ENCODE assay signal across 13 mouse cellular contexts in genomic region chr1:106132350-106132700, GRCm38 (mm10). TPM values are rescaled to one million over a fixed set of nuclear protein-coding genes. Genes with fewer than 3 reads are reported as not detected.
A peak's percentile ranks its signal among the peaks of the same experiment; 100 is the strongest.
DNase-seq lines count a peak whose midpoint lies in the region.
"Had no signal": no experiment of that assay in that cellular context is flagged by ENCODE, and none has a peak within 500 bp of the region (broad histone marks: within the 10 kb centered on the region; RNA-seq: fewer than 3 reads in every experiment).

No protein-coding gene starts in this region.

- H3K27me3 ChIP-seq in limb, embryonic 10.5 days (ENCODE audit: low read depth, poor library complexity, severe bottlenecking) = no peaks in the 10 kb centered on the region

- H3K36me3 ChIP-seq in limb, embryonic 10.5 days = no peaks in the 10 kb centered on the region
- H3K36me3 ChIP-seq: G1E had no signal

- no peak overlapping the region for H3K4me3 ChIP-seq in limb, embryonic 10.5 days

- WGBS in limb, embryonic 10.5 days = 62% methylated on average over 4 of the region's 4 CpGs

- peaks cover 8% of the 10 kb centered on the region for H3K4me1 ChIP-seq in limb, embryonic 10.5 days

- peak; percentile 74 for DNase-seq in heart, adult 11 months
- no peak for DNase-seq in heart, adult 8-10 months (ENCODE audit: low spot score)
- DNase-seq in lung, postnatal 10 days = peak; percentile 50
- DNase-seq in lung, postnatal 4 days = no peak
- DNase-seq in embryo, embryonic 9.5 days (ENCODE audit: extremely low spot score) = peak; percentile 8
- DNase-seq in limb, embryonic 10.5 days (ENCODE audit: low spot score) = peak; percentile 33
- no peak for DNase-seq in cerebellum, adult 9-11 months
- no peak for DNase-seq in thymus, postnatal 4 days
- DNase-seq: B cell, adult 2 months; cerebellum, postnatal 25 days; gastrocnemius, postnatal 14 days; thymus, postnatal 25 days had no signal

- no peak overlapping the region for H3K27ac ChIP-seq in limb, embryonic 10.5 days

- H3K9me3 ChIP-seq in limb, embryonic 10.5 days (replicated peaks) = no peaks in the 10 kb centered on the region
- H3K9me3 ChIP-seq: G1E had no signal

RNA-seq across cellular contexts. Expression of gene Phlpp1, which starts 39.2 kb away (rescaled TPM):
- total RNA-seq in heart, adult 8-10 months (2022) = 10 to 100 TPM; 15.4 to 17.3 (median 16.4) TPM
- polyA plus RNA-seq in limb, embryonic 10.5 days (2016; fragmentation: Nextera tagmentation; extraction: Ambion mirVana) = 2.8 and 3.0 TPM in 2 replicates

Comparison
In these comparisons a context has a peak if more than half of its experiments do, and no peak if none do; other contexts are left out.
1. DNase-seq: peak in heart, adult 11 months (single experiment), lung, postnatal 10 days (single experiment), embryo, embryonic 9.5 days (single experiment) and limb, embryonic 10.5 days (single experiment); none in heart, adult 8-10 months (single experiment), lung, postnatal 4 days (0 of 2), cerebellum, adult 9-11 months (single experiment) and thymus, postnatal 4 days (single experiment).